In genomic region chr13:23917674-23918073, GRCm38 (mm10) we compare ENCODE assay signal across 15 mouse cellular contexts. TPM values are rescaled to one million over a fixed set of nuclear protein-coding genes. Genes with fewer than 3 reads are reported as not detected.
"Had no signal": no experiment of that assay in that cellular context is flagged by ENCODE, and none has a peak within 500 bp of the region (broad histone marks: within the 10 kb centered on the region; RNA-seq: fewer than 3 reads in every experiment).

No protein-coding gene starts in this region.

- H3K27me3 ChIP-seq: hindbrain, embryonic 15.5 days; limb, embryonic 12.5 days; liver, embryonic 15.5 days; megakaryocyte, embryonic 14.5 days; midbrain, embryonic 15.5 days; neural tube, embryonic 12.5 days; stomach, embryonic 15.5 days had no signal

- H3K9ac ChIP-seq: hindbrain, embryonic 15.5 days; limb, embryonic 12.5 days; liver, embryonic 15.5 days; midbrain, embryonic 15.5 days; neural tube, embryonic 12.5 days; stomach, embryonic 15.5 days had no signal

- DNase-seq: liver; lung, adult 2 months; lung, postnatal 10 days; spleen, adult 18-20 months; thymus, postnatal 4 days had no signal

- H3K4me2 ChIP-seq: hindbrain, embryonic 15.5 days; limb, embryonic 12.5 days; liver, embryonic 15.5 days; midbrain, embryonic 11.5 days; midbrain, embryonic 15.5 days; neural tube, embryonic 12.5 days; stomach, embryonic 15.5 days had no signal

- H3K9me3 ChIP-seq: hindbrain, embryonic 15.5 days; limb, embryonic 12.5 days; liver, embryonic 15.5 days; megakaryocyte, embryonic 14.5 days; midbrain, embryonic 15.5 days; neural tube, embryonic 12.5 days; stomach, embryonic 15.5 days had no signal

- H3K36me3 ChIP-seq: hindbrain, embryonic 15.5 days; limb, embryonic 12.5 days; liver, embryonic 15.5 days; midbrain, embryonic 15.5 days; neural tube, embryonic 12.5 days; stomach, embryonic 15.5 days had no signal

- H3K4me3 ChIP-seq: hindbrain, embryonic 15.5 days; limb, embryonic 12.5 days; liver, embryonic 15.5 days; megakaryocyte, embryonic 14.5 days; midbrain, embryonic 15.5 days; neural tube, embryonic 12.5 days; stomach, embryonic 15.5 days had no signal

- H3K27ac ChIP-seq: hindbrain, embryonic 15.5 days; kidney, postnatal 0 days; limb, embryonic 12.5 days; liver, embryonic 15.5 days; macrophage; midbrain, embryonic 15.5 days; neural tube, embryonic 12.5 days; stomach, embryonic 15.5 days had no signal

- H3K4me1 ChIP-seq: hindbrain, embryonic 15.5 days; midbrain, embryonic 15.5 days had no signal

- ATAC-seq: midbrain, embryonic 15.5 days had no signal

RNA-seq across cellular contexts. Expression of gene Slc17a4, which starts 2.9 kb away (rescaled TPM):
- polyA plus RNA-seq: hindbrain, embryonic 15.5 days; limb, embryonic 12.5 days; lung, adult 2 months; macrophage; midbrain, embryonic 11.5 days; midbrain, embryonic 15.5 days had no signal

RNA-seq across cellular contexts. Expression of gene Hist1h2ba, which starts 16.3 kb away (rescaled TPM):
- polyA plus RNA-seq: hindbrain, embryonic 15.5 days; kidney, postnatal 0 days; limb, embryonic 12.5 days; liver, embryonic 15.5 days; lung, adult 2 months; macrophage; midbrain, embryonic 11.5 days; midbrain, embryonic 15.5 days; neural tube, embryonic 12.5 days; stomach, embryonic 15.5 days had no signal

RNA-seq across cellular contexts. Expression of gene Hist1h2aa, which starts 16.6 kb away (rescaled TPM):
- polyA plus RNA-seq: hindbrain, embryonic 15.5 days; kidney, postnatal 0 days; limb, embryonic 12.5 days; liver, embryonic 15.5 days; lung, adult 2 months; macrophage; midbrain, embryonic 11.5 days; midbrain, embryonic 15.5 days; neural tube, embryonic 12.5 days; stomach, embryonic 15.5 days had no signal

RNA-seq across cellular contexts. Expression of gene Slc17a1, which starts 50.1 kb away (rescaled TPM):
- polyA plus RNA-seq: hindbrain, embryonic 15.5 days; limb, embryonic 12.5 days; lung, adult 2 months; macrophage; midbrain, embryonic 15.5 days; neural tube, embryonic 12.5 days had no signal
